Mouse (Mus musculus) brain, adult 2 months (tissue): ENCODE measurements around the gene 9330161L09Rik.
"Not testable (repeated sequence)": the region's sequence is repeated elsewhere in the genome, so short reads cannot be mapped to it uniquely, and the experiment has no call there.

Experiments used
- DNase-seq: peaks from one replicate; pipeline ENCODE4 v3.0.0; 2011; ENCODE audit warnings: low read depth, low spot score

The 9330161L09Rik gene

DNA sequence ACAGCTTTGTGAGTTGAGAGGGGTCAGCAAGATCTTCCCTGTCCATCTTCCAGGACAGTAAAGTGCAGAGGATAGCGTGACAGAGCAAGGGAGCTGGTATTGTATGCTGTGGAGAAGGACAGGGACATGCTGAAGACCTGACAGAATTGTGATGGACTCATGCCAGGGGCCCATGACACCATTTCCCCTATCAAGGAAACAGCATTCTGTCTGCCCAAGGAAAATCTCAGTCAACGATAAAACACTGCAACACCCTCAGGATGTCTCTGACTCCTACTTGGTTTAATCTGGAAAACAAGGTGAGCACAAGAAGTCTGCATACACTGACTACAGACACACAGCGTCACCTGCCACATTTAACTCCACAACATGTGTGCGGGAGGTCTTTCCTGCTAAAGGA is at the start of gene 9330161L09Rik:
Gene 9330161L09Rik, minus strand, starts transcription at position 101 of the 400 bp plus-strand sequence.
- no peak for DNase-seq

DNA sequence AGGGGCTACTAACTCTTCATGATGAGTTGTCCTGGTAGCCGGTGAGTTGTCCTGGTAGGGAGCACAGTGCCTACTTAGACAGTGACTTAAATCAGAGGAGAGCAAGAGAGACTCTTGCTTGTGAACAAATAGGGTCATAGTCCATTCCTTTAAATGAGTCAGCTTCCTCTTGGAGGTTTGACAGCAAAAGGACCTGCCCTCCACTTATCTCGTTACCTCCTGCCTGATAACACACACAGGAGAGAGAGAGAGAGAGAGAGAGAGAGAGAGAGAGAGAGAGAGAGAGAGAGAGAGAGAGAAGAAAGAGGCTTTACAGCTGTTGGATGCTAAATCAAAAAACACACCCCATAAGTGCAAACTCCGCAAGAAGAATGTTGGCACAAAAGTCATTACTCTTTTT is 49.5 kb upstream of the 9330161L09Rik start, which contains the start of gene Ifi27l2b:
Gene Ifi27l2b, minus strand, starts transcription at position 84 of the 400 bp plus-strand sequence.
- no peak for DNase-seq

DNA sequence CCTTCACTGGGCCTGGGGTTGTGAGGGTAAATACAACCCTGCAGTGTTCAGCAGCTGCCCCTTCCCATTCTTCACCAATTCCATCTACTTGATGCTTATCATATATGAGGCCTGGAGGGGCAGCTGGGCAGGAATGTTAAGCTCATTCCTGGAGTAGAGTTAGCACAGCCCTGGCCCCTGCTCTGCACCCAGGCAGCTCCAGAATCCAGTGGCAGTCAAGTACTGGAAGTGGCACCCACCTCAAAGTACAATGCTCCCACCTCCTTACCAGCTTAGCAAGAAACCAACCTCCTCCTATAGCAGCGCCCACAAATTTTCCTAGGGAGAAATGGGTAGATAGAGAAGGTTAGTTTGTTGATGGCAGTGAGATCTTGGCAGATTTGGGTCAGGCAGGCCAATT is 49.1 kb upstream of the 9330161L09Rik start:
- DNase-seq: not testable (repeated sequence)

DNA sequence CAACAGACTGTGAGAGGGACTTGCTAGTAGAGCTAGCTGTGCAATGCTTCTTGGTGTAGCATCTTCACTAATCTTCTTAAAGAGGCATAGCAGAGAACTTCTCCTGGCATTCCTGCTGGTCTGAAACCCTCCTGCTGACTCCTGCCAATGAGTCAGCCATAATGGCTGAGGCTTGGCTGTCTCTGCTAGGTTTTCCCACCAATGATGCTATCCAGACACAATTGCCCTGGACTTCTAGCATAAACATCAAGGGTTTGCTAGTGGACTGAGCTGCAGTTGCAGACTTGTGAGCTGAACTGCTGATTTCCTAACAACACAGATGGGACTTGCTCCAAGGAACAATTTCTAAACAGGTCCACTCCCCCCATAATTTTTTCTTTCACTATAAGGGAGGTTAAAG is 45.7 kb upstream of the 9330161L09Rik start:
- DNase-seq: no peak

DNA sequence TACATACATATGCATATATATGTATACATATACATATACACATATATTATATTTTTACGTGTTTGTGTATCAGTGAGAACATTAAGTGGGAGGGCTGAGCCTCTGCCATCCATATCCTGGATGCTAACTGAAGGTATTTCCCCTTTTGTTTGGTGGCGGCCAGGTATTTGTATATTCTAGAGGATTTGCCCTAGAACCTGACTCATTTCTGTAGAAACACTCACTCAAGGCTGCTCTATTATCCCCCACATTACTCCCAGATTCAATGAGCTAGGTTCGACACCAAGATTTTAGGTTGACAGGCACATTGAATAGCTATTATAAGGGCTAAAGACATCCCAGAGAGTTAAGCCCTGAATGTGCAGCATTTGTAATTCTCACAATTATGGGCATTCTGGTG is 37.4 kb upstream of the 9330161L09Rik start:
- DNase-seq: no peak

DNA sequence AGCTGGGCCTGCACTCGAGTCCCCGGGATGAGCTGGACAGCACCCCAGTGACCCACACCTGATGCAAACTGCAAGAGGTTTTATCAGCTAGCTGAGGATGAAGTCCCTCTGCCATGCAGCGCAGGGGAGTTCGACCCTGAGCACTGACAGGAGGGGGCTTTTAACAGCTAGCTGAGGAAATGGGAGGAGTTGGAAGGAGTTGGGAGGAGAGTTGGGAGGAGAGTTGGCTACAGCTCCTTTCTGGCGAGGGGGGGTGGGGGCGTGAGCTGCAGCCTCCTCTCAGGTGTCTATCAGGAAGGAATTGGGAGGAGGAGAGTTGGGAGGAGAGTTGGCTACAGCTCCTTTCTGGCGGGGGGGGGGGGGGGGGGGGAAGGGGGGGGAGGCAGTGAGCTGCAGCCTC is 36.6 kb upstream of the 9330161L09Rik start:
- DNase-seq: not testable (repeated sequence)

DNA sequence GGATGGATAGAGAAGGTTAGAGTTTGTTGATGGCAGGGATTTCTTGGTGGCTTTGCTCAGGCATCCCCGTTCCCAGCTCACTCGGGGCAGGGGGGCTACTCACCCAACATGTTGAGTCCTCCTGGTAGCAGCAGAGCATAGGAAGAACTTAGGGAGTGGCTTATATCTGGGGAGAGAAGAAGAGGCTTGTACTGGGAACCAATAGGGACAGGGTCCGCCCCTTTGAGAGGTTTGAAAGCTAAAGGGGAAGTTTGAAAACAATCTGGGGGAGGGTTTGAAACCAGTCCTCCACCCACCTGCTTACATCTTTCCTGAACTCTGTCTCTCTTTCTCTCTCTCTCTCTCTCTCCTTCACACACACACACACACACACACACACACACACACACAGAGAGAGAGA is 35.9 kb upstream of the 9330161L09Rik start, which contains the start of gene Ifi27l2a:
Gene Ifi27l2a, minus strand, starts transcription at position 157 of the 400 bp plus-strand sequence.
- DNase-seq: no peak

- DNase-seq: no peak
Measured at GRCm38 (mm10) chr12:103437601-103438000, 30.0 kb upstream of the 9330161L09Rik start.

DNA sequence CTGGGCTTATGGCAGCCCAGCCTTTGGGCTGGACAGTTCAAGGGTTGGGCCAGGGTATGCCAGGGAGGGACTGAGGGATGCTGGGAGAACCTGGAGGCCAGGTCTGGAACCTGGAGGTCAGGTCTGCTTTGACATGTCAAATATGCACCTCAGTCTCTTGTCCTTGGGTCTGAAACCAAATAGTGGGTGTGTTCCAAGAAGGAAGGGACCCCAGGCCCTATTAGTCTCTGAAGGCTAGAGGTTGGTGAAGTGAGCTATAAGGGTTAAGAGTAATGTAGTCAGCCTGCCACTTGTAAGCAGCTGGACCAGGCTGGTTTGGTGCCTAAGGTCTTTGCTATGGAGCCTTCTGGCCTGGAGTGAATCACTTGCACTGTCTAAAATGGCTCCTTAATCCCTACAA is 27.2 kb upstream of the 9330161L09Rik start:
- no peak for DNase-seq

DNA sequence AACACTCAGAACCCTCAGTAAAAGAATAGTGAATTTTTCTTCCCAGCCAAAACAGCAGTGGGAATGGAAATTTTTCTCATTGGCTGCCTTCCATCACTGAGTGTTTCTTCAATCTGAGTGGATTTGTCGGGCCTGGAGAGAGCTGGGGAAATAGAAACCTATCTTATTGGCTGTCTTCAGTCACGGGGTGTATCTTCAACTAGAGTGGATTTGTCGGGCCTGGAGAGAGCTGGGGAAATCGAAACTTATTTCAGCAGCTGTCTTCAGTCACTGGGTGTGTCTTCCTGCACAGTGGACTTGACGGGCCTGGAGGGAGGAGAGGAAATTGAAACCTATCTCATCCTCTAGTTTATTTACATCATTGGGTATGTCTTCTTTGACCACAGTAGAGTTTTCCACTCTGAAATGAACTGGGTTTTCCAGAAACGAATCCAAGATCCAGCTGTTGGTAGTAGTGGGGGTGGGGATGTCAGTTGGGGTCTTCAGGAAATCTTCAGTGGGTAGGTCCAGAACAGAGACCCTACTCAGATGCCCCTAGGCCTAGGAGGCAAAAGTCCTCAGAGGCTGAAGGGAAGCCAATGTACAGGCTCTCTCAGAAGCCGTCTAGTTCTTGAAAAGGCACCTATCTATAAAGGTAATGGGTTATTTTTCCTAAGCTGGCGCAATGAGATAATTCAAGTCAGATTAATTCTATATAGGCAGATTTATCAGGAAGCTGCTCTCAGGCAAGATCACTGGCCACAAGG is 26.5 kb upstream of the 9330161L09Rik start, which contains the start of gene Ifi27:
Gene Ifi27, plus strand, starts transcription at position 226 of the 746 bp plus-strand sequence.
- peak; percentile 90 for DNase-seq

DNA sequence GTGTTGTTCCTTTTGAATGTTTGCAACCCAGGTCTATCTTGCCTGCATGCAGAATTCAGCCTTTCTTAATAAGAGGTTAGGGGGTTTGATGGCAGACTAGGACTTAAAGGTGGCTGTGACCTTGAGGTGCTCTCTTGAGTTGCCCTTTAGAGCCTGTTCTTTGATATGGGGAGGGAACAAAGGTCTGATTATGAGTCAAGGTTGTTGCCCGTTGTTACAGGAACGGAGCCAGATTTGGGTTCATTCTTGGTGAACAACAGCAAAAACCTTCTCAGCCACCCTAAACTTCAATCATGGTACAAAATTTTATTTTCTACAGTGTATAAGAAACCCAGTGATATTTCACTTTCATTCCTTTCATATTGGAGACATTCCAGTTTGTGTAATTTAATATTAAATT is 25.8 kb upstream of the 9330161L09Rik start:
- DNase-seq: no peak

DNA sequence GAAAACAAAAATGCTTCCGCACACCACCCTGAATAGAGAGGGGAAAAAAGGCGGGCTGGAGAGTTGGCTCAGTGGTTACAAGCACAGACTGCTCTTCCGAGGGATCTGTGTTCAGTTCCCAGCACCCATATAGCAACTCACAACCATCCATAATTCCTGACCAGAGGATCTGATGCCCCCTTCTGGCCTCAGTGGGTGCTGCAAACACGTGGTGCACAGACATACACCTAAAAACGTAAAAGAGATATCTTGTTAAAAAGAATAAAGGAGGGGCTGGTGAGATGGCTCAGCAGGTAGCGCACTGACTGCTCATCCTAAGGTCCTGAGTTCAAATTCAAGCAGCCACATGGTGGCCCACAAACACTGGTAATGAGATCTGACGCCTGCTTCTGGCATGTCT is 19.1 kb upstream of the 9330161L09Rik start:
- no peak for DNase-seq

GRCm38 (mm10) chr12:103425729-103426470 is 18.3 kb upstream of the 9330161L09Rik start, which contains the start of gene Ddx24:
TSS of gene Ddx24 (minus strand) at chr12:103425830.
- DNase-seq: peak; percentile 100

DNA sequence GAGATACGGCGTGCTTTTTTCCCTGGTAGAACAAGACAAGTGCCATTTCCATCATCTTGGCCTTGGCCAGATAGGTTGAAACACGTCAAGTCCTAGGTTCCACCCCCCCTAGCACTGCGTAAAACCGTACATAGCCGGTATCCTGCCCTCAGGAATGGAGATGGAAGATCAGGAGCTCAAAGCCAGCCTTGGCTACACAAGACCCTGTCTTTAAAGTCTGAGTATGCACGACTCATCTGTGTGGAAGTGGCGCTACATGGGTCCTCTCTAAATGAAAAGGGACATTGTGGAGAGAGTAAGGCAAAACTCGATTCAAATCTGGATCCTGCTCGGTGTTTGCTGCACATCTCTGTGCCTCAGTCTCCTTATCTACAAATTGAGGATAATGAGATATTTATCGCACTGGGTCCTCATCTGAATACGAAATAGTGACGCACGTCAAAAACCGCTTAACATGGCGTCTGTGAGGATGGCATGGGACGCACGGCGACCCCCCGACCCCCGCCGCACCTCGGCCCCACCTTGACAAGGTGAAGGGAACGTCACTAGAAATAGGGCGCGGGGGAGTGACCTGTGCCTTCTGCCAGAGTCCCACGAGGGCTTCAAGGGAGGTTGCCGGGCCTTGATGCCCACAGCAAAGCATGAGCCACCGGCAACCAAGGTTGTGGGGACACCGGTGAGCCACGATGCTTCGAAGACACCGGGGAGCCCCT is 17.6 kb upstream of the 9330161L09Rik start:
- DNase-seq: peak; percentile 37

DNA sequence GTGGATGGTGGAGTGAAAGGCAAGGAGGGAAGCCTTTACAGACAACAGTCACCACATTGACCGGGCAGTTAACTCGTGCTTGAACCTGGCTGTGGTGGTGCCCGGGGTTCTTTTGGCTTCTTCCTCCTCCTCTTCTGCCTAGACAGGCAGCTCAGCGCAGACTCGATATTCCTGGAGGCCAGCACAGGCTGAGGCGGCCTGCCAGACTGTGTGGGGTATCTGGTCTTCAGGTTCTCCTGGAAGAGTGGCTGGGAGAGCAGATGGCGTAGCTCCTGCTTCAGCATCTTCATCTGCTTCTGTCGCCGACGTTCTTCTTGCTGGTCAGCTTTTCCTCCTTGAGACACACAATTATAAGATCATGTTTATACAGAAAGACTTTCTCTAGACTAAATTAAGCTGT is 524 bp upstream of the 9330161L09Rik start:
- peak; percentile 88 for DNase-seq

DNA sequence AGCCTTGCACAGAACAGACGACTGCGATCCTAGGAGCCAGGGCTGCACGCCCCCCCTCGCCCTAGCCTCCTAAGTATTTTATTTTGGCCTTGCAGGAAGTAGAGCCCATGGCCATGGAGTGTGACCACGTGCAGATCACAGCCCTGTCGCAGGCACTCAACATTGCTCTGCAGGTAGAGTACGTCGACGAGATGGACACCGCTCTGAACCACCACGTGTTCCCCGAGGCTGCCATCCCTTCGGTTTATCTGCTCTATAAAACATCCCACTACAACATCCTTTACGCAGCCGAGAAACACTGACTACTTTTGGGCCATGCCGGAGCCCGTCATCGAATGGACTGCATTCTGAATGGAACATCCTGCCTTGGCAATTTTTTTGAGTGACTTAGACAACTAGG is 3.5 kb downstream of the 9330161L09Rik start:
- no peak for DNase-seq

DNA sequence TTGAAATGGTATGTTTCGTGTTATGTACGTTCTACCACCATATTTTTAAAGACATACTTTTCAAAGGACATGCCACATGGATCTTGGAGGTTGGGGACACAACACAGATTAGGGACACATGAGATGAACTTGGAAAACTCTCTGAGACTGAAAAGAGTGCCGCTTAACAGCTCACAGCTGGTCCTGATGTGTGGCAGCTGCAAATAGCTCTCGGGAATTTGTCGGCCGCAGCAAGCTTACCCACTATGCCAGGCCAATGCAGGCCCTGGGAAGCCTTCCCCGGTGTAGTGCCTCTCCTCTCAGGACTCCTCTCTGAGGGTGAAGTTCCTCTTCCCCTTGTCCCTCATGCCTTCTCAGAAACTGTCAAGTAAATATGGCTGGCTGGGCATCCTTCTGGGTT is 10.9 kb downstream of the 9330161L09Rik start:
- no peak for DNase-seq

GRCm38 (mm10) chr12:103395486-103396275 is 11.9 kb downstream of the 9330161L09Rik start:
- DNase-seq: peak; percentile 44

- no peak for DNase-seq
Measured at GRCm38 (mm10) chr12:103393528-103393927, 14.1 kb downstream of the 9330161L09Rik start.

DNA sequence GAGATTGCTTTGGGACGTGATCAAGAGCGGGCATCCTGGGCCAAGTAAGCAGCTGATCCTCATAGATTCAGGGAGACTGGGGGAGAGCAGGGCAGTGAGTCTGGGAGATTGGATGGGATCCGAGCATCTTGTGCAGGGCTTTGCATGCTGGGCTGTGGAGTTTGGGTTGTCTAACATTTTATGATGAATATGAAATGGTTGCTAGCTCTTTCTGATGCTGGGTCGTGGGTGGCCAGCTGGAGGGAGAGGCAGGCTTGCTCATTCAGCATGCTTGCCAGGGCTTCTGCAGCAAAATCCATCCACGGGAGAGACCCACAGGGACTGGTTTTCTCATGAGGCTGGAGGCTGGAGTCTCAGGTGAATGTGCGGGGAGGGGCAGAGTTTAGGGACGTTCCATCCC is 16.5 kb downstream of the 9330161L09Rik start:
- DNase-seq: peak; percentile 82

GRCm38 (mm10) chr12:103389982-103390381 is 17.6 kb downstream of the 9330161L09Rik start:
- peak; percentile 54 for DNase-seq
